Mouse (Mus musculus) heart, postnatal 4 days (tissue): ENCODE data around the gene Ecm1. TPM values are rescaled to one million over a fixed set of nuclear protein-coding genes. Genes with fewer than 3 reads are reported as not detected.
A peak's percentile ranks its signal among the peaks of the same experiment; 100 is the strongest.

Source experiments
- DNase-seq: peaks from one replicate; pipeline ENCODE4 v3.0.0; 2021
- microRNA-seq, 2 experiments: library from miRNA; unstranded; fragments of <30 nt; microRNA quantifications; one replicate each; pipeline ENCODE4 v1.2.0; 2021 to 2022
- total RNA-seq, 2 experiments: library from RNA; stranded (reverse); gene quantifications; 2 replicates each; pipeline ENCODE4 v1.2.3; 2021

The Ecm1 gene
- total RNA-seq, 2 experiments from 2014 or later = 41.3 to 43.8 TPM

- peak; percentile 69 for DNase-seq
Measured at GRCm38 (mm10) chr3:95689171-95689915, 50.0 kb downstream of the Ecm1 start.

GRCm38 (mm10) chr3:95687524-95688421 is 51.6 kb downstream of the Ecm1 start, which contains the start of gene Adamtsl4:
Adamtsl4 (minus strand) TSS chr3:95687917.
- peak; percentile 84 for DNase-seq

- DNase-seq = no peak
Measured at GRCm38 (mm10) chr3:95687168-95687523, 52.2 kb downstream of the Ecm1 start.

- peak; percentile 50 for DNase-seq
Measured at GRCm38 (mm10) chr3:95686492-95687167, 52.7 kb downstream of the Ecm1 start.

- no peak for DNase-seq
Measured at GRCm38 (mm10) chr3:95685701-95686100, 53.7 kb downstream of the Ecm1 start.

- no peak for DNase-seq
Measured at GRCm38 (mm10) chr3:95685301-95685700, 54.1 kb downstream of the Ecm1 start.

GRCm38 (mm10) chr3:95684846-95685245 is 54.5 kb downstream of the Ecm1 start:
- DNase-seq = peak; percentile 45

Small RNA genes within 50 kb of the gene (microRNA-seq; reads per million reads assigned to microRNA genes)
- 0 to 0.41 reads per million in 2 experiments for gene Mir7014

Other genes starting within 250 kb of the Ecm1 start
- 10 to 100 TPM; 17.0 to 17.9 TPM for gene Ctsk, start 240.3 kb downstream of the Ecm1 start, total RNA-seq
- 1 to 10 TPM; 6.5 to 9.0 TPM for gene Ctss, start 212.8 kb downstream of the Ecm1 start, total RNA-seq
- gene Hormad1, start 179.9 kb downstream of the Ecm1 start, total RNA-seq = not detected
- gene Golph3l, start 150.6 kb downstream of the Ecm1 start, total RNA-seq = 10 to 100 TPM; 16.9 to 20.5 TPM
- gene Ensa, start 114.6 kb downstream of the Ecm1 start, total RNA-seq = 10 to 100 TPM; 49.2 to 50.5 TPM
- gene Mcl1, start 80.8 kb downstream of the Ecm1 start, total RNA-seq = 100 to 1,000 TPM; 112 to 115 TPM
- gene Adamtsl4, start 51.7 kb downstream of the Ecm1 start, total RNA-seq = 10 to 100 TPM; 13.5 to 14.6 TPM
- gene Tars2, start 20.6 kb upstream of the Ecm1 start, total RNA-seq = 10 to 100 TPM; 31.1 to 36.1 TPM
- gene Rprd2, start 79.3 kb upstream of the Ecm1 start, total RNA-seq = 10 to 100 TPM; 50.9 to 53.6 TPM
- gene Prpf3, start 116.3 kb upstream of the Ecm1 start, total RNA-seq = 10 to 100 TPM; 28.3 to 30.5 TPM
- 100 to 1,000 TPM; 250 TPM for gene Mrps21, start 131.9 kb upstream of the Ecm1 start, total RNA-seq
- gene Ciart, start 142.7 kb upstream of the Ecm1 start, total RNA-seq = 1 to 10 TPM; 1.7 to 2.0 TPM
- 10 to 100 TPM; 19.6 to 25.3 TPM for gene BC028528, start 152.4 kb upstream of the Ecm1 start, total RNA-seq
- gene Aph1a, start 154.4 kb upstream of the Ecm1 start, total RNA-seq = 100 to 1,000 TPM; 150 to 162 TPM
- gene Car14, start 165.1 kb upstream of the Ecm1 start, total RNA-seq = 10 to 100 TPM; 87.3 to 91.0 TPM
- 100 to 1,000 TPM; 172 to 180 TPM for gene Anp32e, start 189.7 kb upstream of the Ecm1 start, total RNA-seq